Mouse (Mus musculus) midbrain, embryonic 13.5 days (tissue): ENCODE measurements around the gene Sdr42e1. TPM values are rescaled to one million over a fixed set of nuclear protein-coding genes. Genes with fewer than 3 reads are reported as not detected.

ENCODE experiments used
- polyA plus RNA-seq: library from polyadenylated mRNA; unstranded; fragments of >200 nt; fragmentation: Nextera tagmentation; extraction: Ambion mirVana; gene quantifications from 2 replicates; pipeline ENCODE4 v1.2.1, GENCODE M21; 2015

Sdr42e1 gene
- polyA plus RNA-seq, 1 experiment from 2014 or later = 0.78 TPM

Other genes starting within 250 kb of the Sdr42e1 start
- gene Plcg2, start 175.4 kb downstream of the Sdr42e1 start, polyA plus RNA-seq = 0.90 and 1.0 TPM in 2 replicates
- 0.16 TPM in 1 of 2 replicates, not detected in the other for gene Hsd17b2, start 28.2 kb upstream of the Sdr42e1 start, polyA plus RNA-seq
- 37.4 and 38.3 TPM in 2 replicates for gene Mphosph6, start 128.3 kb upstream of the Sdr42e1 start, polyA plus RNA-seq